Comparison of ENCODE assay signal across 8 mouse cellular contexts in genomic region chr9:122172612-122173186, GRCm38 (mm10).
"Had no signal": no experiment of that assay in that cellular context is flagged by ENCODE, and none has a peak within 500 bp of the region (broad histone marks: within the 10 kb centered on the region; RNA-seq: fewer than 3 reads in every experiment).

No protein-coding gene starts in this region.

- H3K9me3 ChIP-seq: limb, embryonic 10.5 days; liver, embryonic 15.5 days; midbrain, embryonic 13.5 days; stomach, embryonic 15.5 days had no signal

- H3K9ac ChIP-seq: liver, embryonic 15.5 days; midbrain, embryonic 13.5 days; stomach, embryonic 15.5 days had no signal

- H3K36me3 ChIP-seq: liver, embryonic 15.5 days; stomach, embryonic 15.5 days had no signal

- H3K4me2 ChIP-seq: liver, embryonic 11.5 days; liver, embryonic 15.5 days; midbrain, embryonic 13.5 days; stomach, embryonic 15.5 days had no signal

- H3K4me3 ChIP-seq: left cerebral cortex, adult 2 months; limb, embryonic 10.5 days; liver, embryonic 15.5 days; midbrain, embryonic 13.5 days; stomach, embryonic 15.5 days had no signal

- ATAC-seq: midbrain, embryonic 13.5 days had no signal

- H3K27me3 ChIP-seq: liver, embryonic 15.5 days; midbrain, embryonic 13.5 days; stomach, embryonic 15.5 days had no signal

- H3K4me1 ChIP-seq: liver, embryonic 15.5 days; stomach, embryonic 15.5 days had no signal

- H3K27ac ChIP-seq: left cerebral cortex, adult 2 months; limb, embryonic 10.5 days; liver, embryonic 15.5 days; midbrain, embryonic 13.5 days; stomach, embryonic 15.5 days had no signal

- DNase-seq: right cerebral cortex, postnatal 14 days; thymus, postnatal 36 days had no signal
